Mouse (Mus musculus) embryonic fibroblast, embryonic 13.5 days (primary cell): ENCODE results near the gene Gimap8. TPM values are rescaled to one million over a fixed set of nuclear protein-coding genes. Genes with fewer than 3 reads are reported as not detected.
"Not testable (repeated sequence)": the region's sequence is repeated elsewhere in the genome, so short reads cannot be mapped to it uniquely, and the experiment has no call there.

ENCODE experiments used
- H3K27ac ChIP-seq: 2 replicates; pipeline ENCODE4 v1.5.1; 2012; ENCODE audit warnings: low read length, control low read depth, inconsistent platforms; ENCODE audit not compliant: insufficient read depth
- H3K4me1 ChIP-seq: 2 replicates; pipeline ENCODE4 v1.6.1; 2011; ENCODE audit warnings: low read length; ENCODE audit not compliant: control insufficient read depth, insufficient read depth
- H3K4me3 ChIP-seq: 2 replicates; pipeline ENCODE4 v1.5.1; 2011; ENCODE audit warnings: mild to moderate bottlenecking, control low read depth, low read length; ENCODE audit not compliant: insufficient read depth
- CTCF ChIP-seq: IDR thresholded peaks from 2 replicates; pipeline ENCODE4 v1.5.1; 2011; ENCODE audit warnings: mild to moderate bottlenecking, control low read depth, low read length, moderate library complexity, borderline replicate concordance; ENCODE audit not compliant: insufficient read depth
- POLR2A ChIP-seq: IDR thresholded peaks from 2 replicates; pipeline ENCODE4 v1.6.1; 2011; ENCODE audit warnings: low read depth, mild to moderate bottlenecking, control low read depth, low read length, moderate library complexity
- polyA plus RNA-seq: library from polyadenylated mRNA; stranded (reverse); fragments of >200 nt; gene quantifications from 2 replicates; pipeline ENCODE4 v1.2.4, GENCODE M21; 2011; ENCODE audit warnings: low read depth; ENCODE audit not compliant: missing spikeins, insufficient read length

The Gimap8 gene
- polyA plus RNA-seq = not detected in 2 replicates

DNA sequence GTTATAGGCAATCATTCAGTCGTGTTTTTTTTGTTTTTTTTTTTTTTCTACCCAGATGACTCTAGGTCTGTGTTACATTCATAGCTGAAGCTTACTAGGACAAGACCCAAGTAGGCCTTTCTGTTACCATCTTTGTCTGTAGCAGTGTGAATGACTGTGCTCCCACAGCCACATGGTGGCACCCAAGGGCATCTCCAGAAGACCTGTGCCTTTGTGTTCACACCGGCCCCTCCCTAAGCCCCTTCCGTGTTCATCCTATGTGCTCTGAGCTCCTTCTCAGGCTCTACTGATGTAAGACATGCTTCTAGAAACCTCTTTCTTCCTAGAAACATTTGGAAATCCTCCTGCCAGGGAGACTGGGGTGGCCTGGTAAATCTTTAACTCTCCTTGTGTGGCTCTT lies at the start of gene Gimap8:
Gene Gimap8, plus strand, starts transcription at position 240 of the 400 bp plus-strand sequence.
- peak; percentile 11; the same call in 1 of the 2 replicates for TF ChIP-seq CTCF
- TF ChIP-seq POLR2A = no peak
- Histone ChIP-seq H3K27ac (no peak within 1 kb of the TSS), H3K4me1 (no peaks in the 10 kb centered on the region)

DNA sequence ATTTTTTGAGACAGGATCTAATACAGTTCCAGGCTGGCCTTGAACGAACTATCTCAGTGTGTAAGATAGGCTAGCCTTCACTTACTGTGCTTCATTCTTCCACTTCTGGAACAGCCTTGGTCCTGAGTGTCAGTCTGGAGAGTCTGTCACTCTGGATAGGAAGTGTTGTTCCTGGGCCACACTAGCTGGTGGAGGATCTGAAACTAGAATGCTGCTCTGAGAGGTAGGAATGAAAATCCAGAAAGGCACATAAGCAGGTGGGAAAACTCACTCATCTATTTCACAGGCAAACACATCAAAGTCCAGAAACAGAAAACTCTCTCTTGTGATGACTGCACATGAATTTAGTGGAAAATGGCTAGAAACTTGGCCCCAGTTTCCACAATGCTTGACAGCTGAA lies 46.4 kb upstream of the Gimap8 start:
- peaks cover 8% of the 10 kb centered on the region for H3K4me1 ChIP-seq
- no peak overlapping the region for H3K4me3 ChIP-seq
- no peak for TF ChIP-seq CTCF
- TF ChIP-seq POLR2A = no peak
- peak overlapping the region; percentile 44; the same call in 1 of the 2 replicates for H3K27ac ChIP-seq

More for the DNA sequence above, at the start of gene Gimap8:
- H3K4me3 ChIP-seq = no peak within 1 kb of the TSS

DNA sequence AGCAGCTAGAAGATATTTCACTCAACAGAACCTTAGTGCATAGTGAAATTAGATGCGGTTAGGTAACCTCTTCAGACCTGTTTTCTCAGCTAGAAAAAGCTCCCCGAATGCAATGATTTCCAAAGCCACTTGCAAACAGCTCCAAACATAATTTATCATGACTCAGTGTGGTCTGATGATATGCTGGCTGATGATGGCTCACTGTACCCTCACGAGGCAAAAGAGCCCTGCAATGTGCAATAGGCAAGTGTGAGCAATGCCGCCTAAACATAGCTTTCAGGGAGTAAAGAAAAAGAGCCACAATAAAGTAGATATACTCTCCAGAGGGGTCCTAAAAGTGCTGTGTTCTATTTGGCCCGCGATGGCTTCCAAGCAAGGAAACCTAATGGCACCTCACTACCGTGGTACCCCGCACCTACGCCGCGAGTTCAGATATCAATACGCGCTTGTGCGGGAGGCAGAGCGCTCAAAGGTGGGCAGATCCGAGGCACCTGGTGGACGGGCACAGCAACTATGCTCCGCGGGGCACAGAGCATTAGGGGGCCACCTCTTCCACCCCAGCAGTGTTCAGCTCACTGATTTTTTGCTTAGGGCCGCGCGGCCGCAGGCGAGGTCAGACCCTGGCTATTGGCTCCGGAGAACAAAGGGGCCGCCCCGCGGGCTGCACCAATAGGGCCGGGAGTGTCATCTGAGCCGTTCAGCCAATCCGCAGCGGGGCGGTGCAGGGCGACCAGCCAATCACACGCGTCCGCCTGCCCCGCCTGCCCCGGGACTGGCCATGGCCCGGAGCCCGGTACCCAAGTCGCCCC lies 45.6 kb upstream of the Gimap8 start, which contains the start of gene Zfp775:
Gene Zfp775, plus strand, starts transcription at position 793 of the 809 bp plus-strand sequence.
- TF ChIP-seq CTCF (no peak), POLR2A (peak; percentile 71)

GRCm38 (mm10) chr6:48602080-48602741 lies 44.8 kb upstream of the Gimap8 start:
- TF ChIP-seq POLR2A (peak; percentile 39), CTCF (no peak)
- Histone ChIP-seq H3K4me1 (peaks cover 8% of the 10 kb centered on the region), H3K4me3 (peak overlapping the region; percentile 59), H3K27ac (peak overlapping the region; percentile 43)

More for the DNA sequence above, 45.6 kb upstream of the Gimap8 start, which contains the start of gene Zfp775:
- Histone ChIP-seq H3K4me3 (peak within 1 kb of the TSS; percentile 59), H3K27ac (peak within 1 kb of the TSS; percentile 71), H3K4me1 (peaks cover 8% of the 10 kb centered on the region)

- Histone ChIP-seq H3K27ac (no peak overlapping the region), H3K4me1 (no peaks in the 10 kb centered on the region), H3K4me3 (no peak overlapping the region)
- no peak for TF ChIP-seq POLR2A
- TF ChIP-seq CTCF = no peak
Observed at GRCm38 (mm10) chr6:48608124-48608523, 38.9 kb upstream of the Gimap8 start.

DNA sequence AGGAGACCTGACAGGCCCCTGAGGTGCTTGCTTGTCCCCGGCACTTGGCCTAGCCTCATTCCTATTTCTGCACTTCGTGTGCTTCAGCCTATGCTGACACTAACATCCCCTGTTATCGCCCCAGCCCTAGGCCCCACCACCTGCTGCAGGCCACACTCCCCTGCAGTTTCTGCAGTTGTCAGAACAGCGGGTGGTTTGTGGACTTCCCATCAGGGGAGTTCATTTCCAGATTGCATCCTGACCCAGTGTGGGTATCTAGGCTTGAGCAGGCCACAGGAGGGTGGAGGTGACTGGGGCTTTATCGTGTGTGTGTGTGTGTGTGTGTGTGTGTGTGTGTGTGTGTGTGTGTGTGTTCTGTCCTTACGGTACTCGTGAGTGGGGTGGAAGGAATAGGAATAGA lies 37.5 kb upstream of the Gimap8 start:
- no peaks in the 10 kb centered on the region for H3K4me1 ChIP-seq
- H3K4me3 ChIP-seq = no peak overlapping the region
- TF ChIP-seq CTCF (no peak), POLR2A (no peak)
- H3K27ac ChIP-seq = no peak overlapping the region

GRCm38 (mm10) chr6:48610657-48611056 lies 36.4 kb upstream of the Gimap8 start:
- Histone ChIP-seq H3K4me1 (no peaks in the 10 kb centered on the region), H3K27ac (no peak overlapping the region), H3K4me3 (no peak overlapping the region)
- TF ChIP-seq POLR2A (no peak), CTCF (no peak)

DNA sequence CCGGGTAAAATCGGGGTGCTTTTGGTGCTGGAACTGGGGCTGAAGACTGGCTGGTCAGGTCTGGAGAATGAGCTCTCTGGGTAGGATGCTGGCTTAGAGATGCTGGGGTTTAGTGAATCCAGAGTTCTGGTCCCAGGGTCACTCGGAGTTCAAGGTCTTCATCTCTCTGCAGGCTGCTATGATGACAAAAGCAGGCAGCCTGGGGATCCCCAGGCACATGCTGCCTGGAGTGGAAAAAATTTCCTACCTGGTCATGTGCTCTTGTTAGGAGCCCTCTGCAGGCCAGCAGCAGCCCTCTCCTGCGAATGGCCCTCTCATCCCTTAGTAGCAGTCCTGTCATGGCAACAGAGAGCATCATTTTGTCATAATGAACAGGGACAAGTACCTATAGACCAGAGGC lies 33.6 kb upstream of the Gimap8 start:
- Histone ChIP-seq H3K4me1 (no peaks in the 10 kb centered on the region), H3K4me3 (no peak overlapping the region), H3K27ac (no peak overlapping the region)
- no peak for TF ChIP-seq POLR2A
- TF ChIP-seq CTCF = no peak

DNA sequence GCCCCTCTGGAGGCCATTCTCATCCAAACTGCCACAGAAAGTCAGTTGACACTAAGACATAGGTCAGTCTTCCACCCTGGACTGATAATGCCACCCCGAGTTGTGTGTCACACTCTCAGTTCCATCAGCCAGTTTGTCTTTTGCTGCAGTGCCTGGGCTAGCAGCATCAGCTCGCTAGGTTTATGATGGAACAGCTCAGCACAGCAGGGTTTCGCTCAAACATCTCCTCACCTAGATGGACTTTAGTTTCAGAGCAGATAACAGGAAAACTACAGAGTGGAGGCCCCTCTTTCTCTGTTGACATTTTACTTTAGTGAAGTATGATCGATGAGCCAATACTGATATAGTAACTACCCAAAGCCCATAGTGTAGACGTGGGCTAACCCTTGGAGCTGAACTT lies 32.3 kb upstream of the Gimap8 start:
- TF ChIP-seq CTCF (no peak), POLR2A (no peak)
- Histone ChIP-seq H3K4me1 (no peaks in the 10 kb centered on the region), H3K27ac (no peak overlapping the region), H3K4me3 (no peak overlapping the region)

GRCm38 (mm10) chr6:48620031-48620430 lies 27.0 kb upstream of the Gimap8 start:
- Histone ChIP-seq H3K27ac (no peak overlapping the region), H3K4me3 (no peak overlapping the region), H3K4me1 (no peaks in the 10 kb centered on the region)
- TF ChIP-seq POLR2A (no peak), CTCF (no peak)

DNA sequence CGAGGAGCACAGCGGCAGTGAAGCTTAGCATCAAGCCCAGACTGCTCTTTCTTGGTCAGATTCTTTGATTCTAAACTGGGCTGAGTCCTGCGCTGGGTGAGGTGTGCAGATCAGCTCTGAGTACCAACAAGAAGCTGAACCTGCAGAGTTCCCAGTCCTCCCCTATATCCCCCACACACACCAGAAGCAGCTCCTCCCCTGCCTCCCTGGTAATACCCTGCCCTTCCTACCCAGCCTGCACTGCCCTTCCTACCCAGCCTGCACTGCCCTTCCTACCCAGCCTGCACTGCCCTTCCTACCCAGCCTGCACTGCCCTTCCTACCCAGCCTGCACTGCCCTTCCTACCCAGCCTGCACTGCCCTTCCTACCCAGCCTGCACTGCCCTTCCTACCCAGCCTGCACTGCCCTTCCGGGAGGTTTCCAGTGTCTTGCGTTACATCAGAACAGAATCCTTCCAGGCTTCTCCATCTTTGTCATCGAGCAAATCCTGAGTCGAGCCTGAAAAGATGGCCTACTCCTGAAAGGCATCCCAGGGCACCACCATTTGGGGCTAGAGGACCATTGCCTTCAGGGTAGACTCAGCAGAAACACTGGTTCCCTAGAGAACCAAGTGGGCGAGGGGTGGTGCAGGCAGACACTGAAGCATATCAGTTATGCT lies 24.7 kb upstream of the Gimap8 start:
- H3K4me3 ChIP-seq, H3K4me1 ChIP-seq: not testable (repeated sequence)

More for the DNA sequence above, 24.7 kb upstream of the Gimap8 start:
- not testable (repeated sequence) for H3K27ac ChIP-seq
